Mouse (Mus musculus) forebrain, embryonic 12.5 days (tissue): ENCODE measurements around the gene Mageb18. TPM values are rescaled to one million over a fixed set of nuclear protein-coding genes. Genes with fewer than 3 reads are reported as not detected.
"Not testable (repeated sequence)": the region's sequence is repeated elsewhere in the genome, so short reads cannot be mapped to it uniquely, and the experiment has no call there.

Source experiments
- ATAC-seq: fragments of 200-750 bp; cut with Nextera tagmentation; 2 replicates; pipeline ENCODE4 v1.8.0; 2017; ENCODE audit warnings: moderate TSS enrichment; ENCODE audit not compliant: low FRiP score
- H3K27ac ChIP-seq: fragments of 300-500 bp; sonication (generic); 2 replicates; pipeline ENCODE4 v1.5.1; 2016; ENCODE audit warnings: mild to moderate bottlenecking
- H3K27me3 ChIP-seq: fragments of 300-500 bp; sonication (generic); 2 replicates; pipeline ENCODE4 v1.6.1; 2016; ENCODE audit warnings: mild to moderate bottlenecking
- H3K36me3 ChIP-seq: fragments of 300-500 bp; sonication (generic); replicated peaks from 2 replicates; pipeline ENCODE4 v1.6.1; 2016; ENCODE audit warnings: mild to moderate bottlenecking
- H3K4me1 ChIP-seq: fragments of 300-500 bp; sonication (generic); 2 replicates; pipeline ENCODE4 v1.6.1; 2016
- H3K4me2 ChIP-seq: fragments of 300-500 bp; sonication (generic); 2 replicates; pipeline ENCODE4 v1.6.1; 2016; ENCODE audit warnings: mild to moderate bottlenecking, moderate library complexity
- H3K4me3 ChIP-seq: fragments of 300-500 bp; sonication (generic); replicated peaks from 2 replicates; pipeline ENCODE4 v1.5.1; 2016; ENCODE audit warnings: mild to moderate bottlenecking
- H3K9ac ChIP-seq: fragments of 300-500 bp; sonication (generic); 2 replicates; pipeline ENCODE4 v1.6.1; 2016; ENCODE audit warnings: mild to moderate bottlenecking
- H3K9me3 ChIP-seq: fragments of 300-500 bp; sonication (generic); 2 replicates; pipeline ENCODE4 v1.6.1; 2016
- WGBS: fragments of 180-500 bp; shearing (Covaris S2); methylation state at CpG from one replicate; pipeline ENCODE4 v1.1.7; 2016; 5-methylcytosine and 5-hydroxymethylcytosine counted together
- polyA plus RNA-seq: library from polyadenylated mRNA; unstranded; fragments of >200 nt; fragmentation: Nextera tagmentation; extraction: Ambion mirVana; gene quantifications from 2 replicates; pipeline ENCODE4 v1.2.1, GENCODE M21; 2016

Gene Mageb18
- polyA plus RNA-seq: not detected in 2 replicates

DNA sequence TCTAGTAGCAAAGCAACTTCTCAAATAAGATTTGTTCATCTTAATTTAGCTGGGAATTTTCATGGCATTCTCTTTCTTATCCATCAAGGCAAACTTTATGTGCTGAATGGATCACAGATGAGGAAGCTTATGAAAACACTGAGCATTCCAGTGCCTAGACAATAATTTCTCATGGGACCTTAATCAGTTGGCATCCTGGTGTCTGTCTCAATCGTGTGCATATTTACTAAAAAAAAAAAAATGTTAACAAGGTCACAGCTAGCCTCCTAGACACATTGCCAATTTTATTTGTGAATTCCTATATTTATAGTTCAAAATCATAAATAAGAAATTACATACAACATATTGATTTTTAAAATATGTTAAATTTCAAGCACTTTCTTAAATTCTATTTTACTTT, at the start of gene Mageb18:
Mageb18 (minus strand) TSS at position 101 of the 400 bp plus-strand sequence.
- Histone ChIP-seq H3K4me3 (no peak within 1 kb of the TSS), H3K27me3 (no peaks in the 10 kb centered on the region), H3K27ac (no peak within 1 kb of the TSS), H3K4me2 (no peak within 1 kb of the TSS), H3K9ac (no peak within 1 kb of the TSS), H3K36me3 (no peaks in the 10 kb centered on the region), H3K9me3 (no peaks in the 10 kb centered on the region), H3K4me1 (no peaks in the 10 kb centered on the region)
- ATAC-seq: no peak
- WGBS: 82% methylated on average over 1 of the region's 1 CpGs

DNA sequence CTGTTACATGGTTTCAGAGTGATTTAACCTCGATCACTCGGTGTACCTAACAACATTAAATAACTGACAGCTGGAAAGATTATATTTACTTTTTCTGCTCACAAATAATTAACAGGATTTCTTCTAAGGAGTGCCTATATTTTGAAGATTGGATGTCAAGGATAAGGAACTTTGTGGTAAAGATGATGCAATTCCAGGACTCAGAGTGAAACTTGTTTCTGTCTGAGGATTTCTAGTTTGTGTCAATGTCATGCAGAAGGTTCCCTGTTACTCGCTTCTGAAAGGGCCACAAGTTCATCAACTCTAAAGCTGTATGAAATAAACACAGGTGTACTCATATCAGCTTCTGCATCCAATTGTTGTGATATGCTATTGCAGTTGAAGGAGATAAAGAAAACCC, 13.4 kb upstream of the Mageb18 start:
- H3K4me3 ChIP-seq: no peak overlapping the region
- H3K4me2 ChIP-seq: no peak overlapping the region
- no peaks in the 10 kb centered on the region for H3K4me1 ChIP-seq
- H3K36me3 ChIP-seq: no peaks in the 10 kb centered on the region
- H3K9me3 ChIP-seq: no peaks in the 10 kb centered on the region
- H3K9ac ChIP-seq: no peak overlapping the region
- H3K27me3 ChIP-seq: no peaks in the 10 kb centered on the region
- WGBS: 84% methylated on average over 3 of the region's 3 CpGs
- no peak overlapping the region for H3K27ac ChIP-seq
- no peak for ATAC-seq

DNA sequence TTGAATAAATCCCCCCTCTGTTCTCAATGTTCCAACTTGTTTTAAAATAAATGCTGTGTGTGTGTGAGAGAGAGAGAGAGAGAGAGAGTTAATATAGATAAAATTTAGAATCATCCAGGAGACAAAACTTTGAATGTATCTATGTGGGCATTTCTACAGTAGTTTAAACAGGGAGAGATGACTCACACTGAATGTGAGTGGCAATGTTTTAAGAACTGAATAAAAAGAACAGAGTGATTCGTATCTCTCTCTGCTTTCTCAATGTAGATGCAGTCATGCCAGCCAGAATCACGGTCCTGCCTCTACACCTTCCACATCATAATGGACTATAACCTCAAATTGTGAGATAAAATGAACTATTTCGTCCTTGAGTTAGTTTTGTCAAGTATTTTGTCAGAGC, 11.1 kb upstream of the Mageb18 start:
- no peaks in the 10 kb centered on the region for H3K9me3 ChIP-seq
- no peaks in the 10 kb centered on the region for H3K4me1 ChIP-seq
- H3K4me3 ChIP-seq: no peak overlapping the region
- no peaks in the 10 kb centered on the region for H3K27me3 ChIP-seq
- 75% methylated on average over 3 of the region's 3 CpGs for WGBS
- H3K4me2 ChIP-seq: no peak overlapping the region
- no peaks in the 10 kb centered on the region for H3K36me3 ChIP-seq
- no peak for ATAC-seq
- H3K9ac ChIP-seq: no peak overlapping the region
- H3K27ac ChIP-seq: no peak overlapping the region

DNA sequence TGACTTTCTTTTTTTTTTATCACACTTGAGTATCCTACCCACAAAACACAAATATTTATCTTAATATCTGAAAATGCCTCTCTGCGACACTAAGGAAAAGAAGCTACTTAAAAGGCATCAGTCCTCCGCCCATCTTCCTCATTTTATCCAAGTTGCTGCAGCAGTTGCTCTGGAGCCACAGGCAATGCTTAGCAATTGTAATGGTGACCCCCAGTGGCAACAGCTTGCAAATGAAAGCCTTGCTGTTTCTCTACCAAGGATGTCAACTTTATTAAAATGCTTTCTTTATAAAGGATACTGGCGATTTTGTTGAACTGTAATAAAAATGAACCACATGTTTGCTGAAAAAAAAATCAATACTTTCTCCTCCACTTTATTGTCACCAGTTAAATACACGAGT, 2.0 kb downstream of the Mageb18 start:
- H3K4me2 ChIP-seq: no peak overlapping the region
- no peaks in the 10 kb centered on the region for H3K9me3 ChIP-seq
- H3K4me1 ChIP-seq: no peaks in the 10 kb centered on the region
- 49% methylated on average over 4 of the region's 4 CpGs for WGBS
- no peak overlapping the region for H3K4me3 ChIP-seq
- H3K36me3 ChIP-seq: no peaks in the 10 kb centered on the region
- no peaks in the 10 kb centered on the region for H3K27me3 ChIP-seq
- H3K27ac ChIP-seq: no peak overlapping the region
- H3K9ac ChIP-seq: no peak overlapping the region
- ATAC-seq: no peak

DNA sequence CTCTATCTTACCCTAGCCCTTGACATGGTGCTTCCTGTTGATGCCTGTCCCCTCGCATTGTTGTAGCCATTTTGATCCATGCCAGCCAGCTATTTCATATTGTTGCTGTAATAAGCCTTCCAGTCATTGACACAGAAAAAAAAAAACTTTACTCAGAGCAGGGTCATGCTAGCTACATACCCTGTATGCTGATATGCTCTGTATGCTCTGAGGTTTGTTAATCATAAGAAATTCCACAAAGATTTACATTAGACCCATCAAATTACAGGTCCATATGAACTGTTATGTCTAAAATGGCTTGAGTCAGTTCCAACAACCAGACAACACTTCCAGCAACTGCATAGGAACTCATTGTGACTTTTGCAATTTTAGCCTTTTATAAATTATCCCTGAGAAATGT, 71.5 kb downstream of the Mageb18 start:
- no peak overlapping the region for H3K9ac ChIP-seq
- H3K4me2 ChIP-seq: no peak overlapping the region
- H3K27me3 ChIP-seq: no peaks in the 10 kb centered on the region
- H3K9me3 ChIP-seq: no peaks in the 10 kb centered on the region
- no peaks in the 10 kb centered on the region for H3K36me3 ChIP-seq
- ATAC-seq: no peak
- 88% methylated on average over 1 of the region's 1 CpGs for WGBS
- no peak overlapping the region for H3K4me3 ChIP-seq
- no peaks in the 10 kb centered on the region for H3K4me1 ChIP-seq
- no peak overlapping the region for H3K27ac ChIP-seq

DNA sequence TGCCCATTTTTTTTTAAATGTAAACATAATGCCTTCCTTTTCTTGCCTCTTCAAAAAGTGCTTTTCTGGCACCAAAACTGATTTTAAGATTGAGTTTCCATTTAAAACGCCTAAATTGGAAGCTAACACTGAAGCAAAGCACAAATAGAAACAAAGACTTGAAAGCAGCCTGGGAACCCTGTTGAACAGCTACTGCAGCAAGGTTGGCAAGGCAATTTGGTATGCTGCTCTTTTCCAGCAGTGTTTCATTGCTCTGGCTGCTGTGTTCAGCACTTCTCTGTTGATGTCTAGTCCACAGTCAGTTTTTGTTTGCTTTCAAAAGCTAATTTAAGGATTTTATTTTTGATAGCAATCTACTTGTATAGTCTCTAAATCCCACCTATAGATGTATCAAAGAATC, 101.1 kb downstream of the Mageb18 start:
- no peaks in the 10 kb centered on the region for H3K36me3 ChIP-seq
- H3K4me1 ChIP-seq: no peaks in the 10 kb centered on the region
- no peak overlapping the region for H3K27ac ChIP-seq
- no peak overlapping the region for H3K9ac ChIP-seq
- 27% methylated on average over 1 of the region's 1 CpGs for WGBS
- no peak for ATAC-seq
- H3K4me2 ChIP-seq: no peak overlapping the region
- H3K9me3 ChIP-seq: no peaks in the 10 kb centered on the region
- H3K27me3 ChIP-seq: no peaks in the 10 kb centered on the region
- H3K4me3 ChIP-seq: no peak overlapping the region

DNA sequence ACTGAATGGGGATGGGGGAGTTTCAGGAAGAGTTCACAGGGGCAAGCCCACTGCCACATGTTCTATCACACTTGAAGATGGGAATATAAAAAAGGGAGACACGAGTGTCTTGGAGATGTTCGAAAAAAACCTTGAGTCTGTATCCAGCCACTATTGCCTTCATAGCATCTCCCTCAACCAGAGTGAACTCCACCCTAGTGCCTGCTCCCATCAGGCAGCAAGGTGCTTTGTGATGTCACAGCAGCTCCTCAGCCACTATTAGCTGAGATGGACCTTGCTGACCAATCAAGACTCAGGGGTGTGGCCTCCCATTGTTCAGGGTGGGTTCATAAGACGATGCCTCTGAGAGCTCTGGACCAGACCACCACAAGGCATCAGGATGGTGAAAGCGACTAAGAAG, 109.7 kb downstream of the Mageb18 start, which contains the start of gene Gm5941:
Gm5941 (plus strand) TSS at position 301 of the 400 bp plus-strand sequence.
- not testable (repeated sequence) for H3K9me3 ChIP-seq, H3K4me2 ChIP-seq, H3K36me3 ChIP-seq, H3K27ac ChIP-seq, ATAC-seq, H3K4me1 ChIP-seq, H3K27me3 ChIP-seq, H3K9ac ChIP-seq, H3K4me3 ChIP-seq
- 88% methylated on average over 4 of the region's 4 CpGs for WGBS

DNA sequence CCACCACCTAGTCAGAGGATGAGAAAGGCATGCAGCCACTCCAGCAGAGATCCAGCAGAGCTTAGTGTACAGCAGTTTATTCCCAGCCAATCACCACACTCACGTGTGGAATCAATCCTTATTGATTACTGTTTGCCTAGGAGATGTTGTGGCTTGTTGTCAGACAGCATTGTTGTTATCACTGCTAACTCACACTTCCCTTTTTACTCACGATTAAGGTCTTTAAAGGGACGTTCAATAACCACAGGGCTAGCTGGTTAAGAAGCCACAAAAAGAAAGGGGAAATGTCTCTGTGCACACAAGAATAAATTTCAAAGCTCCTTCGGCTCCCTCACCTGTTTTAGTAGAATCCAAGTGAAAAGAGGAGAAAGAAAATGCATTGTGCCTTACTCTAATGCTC, 134.6 kb downstream of the Mageb18 start:
- no peak overlapping the region for H3K27ac ChIP-seq
- no peak overlapping the region for H3K9ac ChIP-seq
- 73% methylated on average over 4 of the region's 4 CpGs for WGBS
- no peaks in the 10 kb centered on the region for H3K4me1 ChIP-seq
- no peak overlapping the region for H3K4me3 ChIP-seq
- H3K36me3 ChIP-seq: no peaks in the 10 kb centered on the region
- ATAC-seq: no peak
- H3K4me2 ChIP-seq: no peak overlapping the region
- no peaks in the 10 kb centered on the region for H3K9me3 ChIP-seq
- no peaks in the 10 kb centered on the region for H3K27me3 ChIP-seq

DNA sequence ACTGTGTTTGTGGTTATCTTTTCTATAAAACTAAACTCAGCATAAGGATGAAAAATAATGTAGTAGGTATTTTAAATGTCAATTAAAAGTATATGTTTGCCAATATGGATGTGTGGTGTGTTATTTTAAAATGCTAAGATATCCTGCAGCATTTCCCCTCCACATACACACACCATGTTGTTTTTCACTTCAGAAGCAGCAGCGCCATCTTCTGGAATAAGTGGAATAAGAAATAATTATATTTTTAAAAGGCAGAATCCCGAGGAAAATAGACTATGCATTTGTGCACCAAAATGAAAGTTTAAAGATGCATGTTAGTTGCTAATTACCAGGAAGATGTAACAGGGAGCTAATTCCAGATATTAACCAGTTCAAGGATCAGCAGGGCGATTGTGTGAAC, 138.9 kb downstream of the Mageb18 start:
- H3K4me2 ChIP-seq: no peak overlapping the region
- H3K27me3 ChIP-seq: no peaks in the 10 kb centered on the region
- H3K36me3 ChIP-seq: no peaks in the 10 kb centered on the region
- WGBS: 28% methylated on average over 3 of the region's 3 CpGs
- H3K4me1 ChIP-seq: no peaks in the 10 kb centered on the region
- no peak for ATAC-seq
- no peaks in the 10 kb centered on the region for H3K9me3 ChIP-seq
- no peak overlapping the region for H3K27ac ChIP-seq
- no peak overlapping the region for H3K9ac ChIP-seq
- H3K4me3 ChIP-seq: no peak overlapping the region

DNA sequence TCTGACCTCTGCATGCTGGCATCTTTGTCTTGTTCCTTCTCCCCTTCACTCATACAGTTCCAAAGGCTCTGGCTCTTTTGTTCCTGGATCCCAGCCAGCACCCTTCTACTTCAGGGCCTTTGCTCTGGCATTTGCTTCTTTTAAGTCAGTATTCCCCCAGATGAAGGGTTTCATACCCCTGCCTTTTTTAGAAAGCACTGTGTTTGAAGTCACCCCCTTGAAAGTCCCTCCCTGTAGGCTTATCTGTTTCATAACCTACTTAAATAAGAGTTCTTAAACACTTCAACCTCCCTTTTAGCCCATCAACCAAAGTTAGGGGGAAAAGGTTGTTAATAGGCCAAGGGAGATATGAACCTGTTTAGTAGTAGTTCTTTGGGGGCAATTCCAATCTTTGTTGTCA, 212.0 kb downstream of the Mageb18 start:
- Histone ChIP-seq H3K9me3 (no peaks in the 10 kb centered on the region), H3K4me1 (no peaks in the 10 kb centered on the region), H3K9ac (no peak overlapping the region), H3K27ac (no peak overlapping the region), H3K4me3 (no peak overlapping the region), H3K36me3 (no peaks in the 10 kb centered on the region), H3K4me2 (no peak overlapping the region), H3K27me3 (no peaks in the 10 kb centered on the region)
- no peak for ATAC-seq

DNA sequence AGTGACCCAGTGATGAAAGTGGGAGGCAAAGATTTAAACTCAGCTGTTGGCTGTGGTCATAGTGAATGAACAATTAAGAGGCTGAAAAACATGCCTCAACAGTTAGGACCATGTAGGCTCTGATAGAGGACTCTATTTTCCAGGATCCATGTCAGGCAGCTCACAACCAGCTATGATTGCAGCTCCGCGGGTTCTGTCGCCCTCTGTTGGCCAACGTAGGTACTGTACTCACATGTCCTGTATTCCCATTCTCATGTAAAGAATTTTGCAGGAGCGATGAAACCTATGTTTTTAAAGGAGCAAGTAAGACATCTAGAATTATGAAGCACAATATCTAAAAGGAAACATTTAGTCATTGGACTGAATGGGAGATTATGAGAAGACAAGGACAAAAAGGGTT, 256.4 kb downstream of the Mageb18 start:
- Histone ChIP-seq H3K36me3 (no peaks in the 10 kb centered on the region), H3K4me1 (no peaks in the 10 kb centered on the region), H3K9me3 (no peaks in the 10 kb centered on the region), H3K27ac (no peak overlapping the region), H3K4me2 (no peak overlapping the region), H3K9ac (no peak overlapping the region), H3K27me3 (no peaks in the 10 kb centered on the region), H3K4me3 (no peak overlapping the region)
- no peak; the same call in 1 of the 2 replicates for ATAC-seq
- WGBS: 16% methylated on average over 5 of the region's 5 CpGs

DNA sequence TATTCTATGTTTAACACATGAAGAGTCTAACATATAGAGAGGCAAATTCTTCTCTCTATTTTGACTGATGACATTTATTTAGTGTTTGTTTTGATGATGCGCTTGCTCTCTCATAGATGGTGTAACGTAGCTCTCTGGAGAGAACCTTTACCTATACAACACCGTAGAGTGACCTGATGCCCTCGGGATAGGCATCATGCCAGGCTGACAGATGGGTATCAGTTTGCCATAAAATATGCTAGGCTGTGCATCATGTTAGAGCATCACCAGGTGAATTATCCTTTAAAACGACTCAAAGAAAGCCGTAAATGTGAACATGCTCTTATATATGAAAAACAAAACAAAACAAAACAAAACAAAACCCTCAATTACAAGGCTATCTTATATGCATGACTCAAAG, 258.5 kb downstream of the Mageb18 start:
- no peak overlapping the region for H3K4me2 ChIP-seq
- WGBS: 76% methylated on average over 6 of the region's 6 CpGs
- no peak overlapping the region for H3K9ac ChIP-seq
- no peak overlapping the region for H3K4me3 ChIP-seq
- no peaks in the 10 kb centered on the region for H3K4me1 ChIP-seq
- no peaks in the 10 kb centered on the region for H3K9me3 ChIP-seq
- H3K36me3 ChIP-seq: no peaks in the 10 kb centered on the region
- H3K27me3 ChIP-seq: no peaks in the 10 kb centered on the region
- H3K27ac ChIP-seq: no peak overlapping the region
- ATAC-seq: no peak

DNA sequence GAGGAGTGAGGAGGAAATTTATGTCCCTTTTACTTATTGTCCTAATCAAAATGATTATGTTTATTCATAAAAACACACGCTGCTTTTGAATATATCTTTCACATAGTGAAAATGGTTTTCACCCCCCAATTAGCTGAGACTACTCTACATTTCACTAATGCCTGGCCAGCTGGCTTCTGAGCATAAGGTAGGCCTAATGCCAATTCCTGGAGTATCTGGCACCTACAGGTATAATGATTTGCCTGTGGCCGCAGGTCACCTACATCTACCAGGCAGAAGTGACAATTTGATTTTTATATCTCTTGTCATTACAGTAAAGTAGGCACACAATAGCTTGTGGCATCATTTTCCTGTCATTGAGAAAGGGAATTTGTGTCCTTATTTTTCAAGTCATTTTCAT, 259.8 kb downstream of the Mageb18 start:
- 81% methylated on average over 2 of the region's 2 CpGs for WGBS

DNA sequence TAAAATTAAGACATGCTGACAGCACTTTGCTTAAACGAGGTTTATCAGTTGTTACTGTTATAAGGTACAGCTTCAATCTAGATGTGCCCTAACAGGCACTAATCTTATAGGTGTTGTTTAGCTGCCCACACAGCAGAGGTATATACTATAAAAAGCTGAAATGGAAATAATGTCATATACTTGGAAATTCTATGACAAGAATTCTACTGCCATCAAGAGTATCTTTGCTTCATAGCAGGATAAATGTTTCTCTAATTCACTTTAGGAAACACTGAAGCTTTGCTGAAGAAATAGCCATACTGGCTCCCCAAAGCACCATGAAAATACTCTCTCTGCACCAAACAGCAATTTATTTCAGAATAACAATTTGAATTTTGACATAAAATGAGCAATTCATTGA, 265.9 kb downstream of the Mageb18 start:
- Histone ChIP-seq H3K27ac (no peak overlapping the region), H3K36me3 (no peaks in the 10 kb centered on the region), H3K4me3 (no peak overlapping the region), H3K27me3 (no peaks in the 10 kb centered on the region), H3K4me1 (no peaks in the 10 kb centered on the region), H3K4me2 (no peak overlapping the region), H3K9me3 (no peaks in the 10 kb centered on the region), H3K9ac (no peak overlapping the region)
- ATAC-seq: no peak
- WGBS: 53% methylated on average over 1 of the region's 1 CpGs

More for the DNA sequence above, 259.8 kb downstream of the Mageb18 start:
- H3K4me3 ChIP-seq: no peak overlapping the region
- H3K27me3 ChIP-seq: no peaks in the 10 kb centered on the region
- H3K27ac ChIP-seq: no peak overlapping the region
- no peaks in the 10 kb centered on the region for H3K4me1 ChIP-seq
- no peak for ATAC-seq
- H3K36me3 ChIP-seq: no peaks in the 10 kb centered on the region
- H3K9ac ChIP-seq: no peak overlapping the region
- H3K9me3 ChIP-seq: no peaks in the 10 kb centered on the region
- no peak overlapping the region for H3K4me2 ChIP-seq
